Mouse (Mus musculus) ES-E14 (cell line): Measurements from ENCODE around the gene Il18. TPM values are rescaled to one million over a fixed set of nuclear protein-coding genes. Genes with fewer than 3 reads are reported as not detected.

Experiments
- DNase-seq: peaks from one replicate; pipeline ENCODE4 v3.0.0-alpha.2; 2013; ENCODE audit warnings: low read depth, low spot score
- H3K27ac ChIP-seq: 2 replicates; pipeline ENCODE4 v1.5.1; 2012; ENCODE audit warnings: low read depth, mild to moderate bottlenecking, low read length, moderate library complexity, mixed read lengths; ENCODE audit not compliant: poor library complexity, insufficient read depth, severe bottlenecking
- H3K36me3 ChIP-seq: 2 replicates; pipeline ENCODE4 v1.6.1; 2012; ENCODE audit warnings: mild to moderate bottlenecking, low read length, moderate library complexity, mixed read lengths; ENCODE audit not compliant: control insufficient read depth, poor library complexity, insufficient read depth, severe bottlenecking
- H3K4me1 ChIP-seq, 2 experiments: fragments of 150-350 bp in 1 of 2; sonication (generic) in 1 of 2; 2 replicates each; pipeline ENCODE4 v1.6.1; 2012; ENCODE audit warnings: low read length in 2 of 2, mild to moderate bottlenecking in 1 of 2, mixed read lengths in 1 of 2; ENCODE audit not compliant: control insufficient read depth in 2 of 2, insufficient read depth in 2 of 2, poor library complexity in 1 of 2
- H3K4me3 ChIP-seq, 2 experiments: fragments of 150-350 bp in 1 of 2; sonication (generic) in 1 of 2; 2 replicates each; pipeline ENCODE4 v1.5.1; 2012; ENCODE audit warnings: low read length in 2 of 2, low read depth in 1 of 2, mild to moderate bottlenecking in 1 of 2, mixed read lengths in 1 of 2; ENCODE audit not compliant: insufficient read depth in 1 of 2, poor library complexity in 1 of 2, severe bottlenecking in 1 of 2
- H3K9ac ChIP-seq: 2 replicates; pipeline ENCODE4 v1.6.1; 2012; ENCODE audit warnings: low read depth, mild to moderate bottlenecking, low read length, mixed read lengths; ENCODE audit not compliant: poor library complexity, insufficient read depth, severe bottlenecking
- H3K9me3 ChIP-seq: fragments of 150-350 bp; sonication (generic); 2 replicates; pipeline ENCODE4 v1.6.1; 2012; ENCODE audit warnings: low read depth, mild to moderate bottlenecking, low read length; ENCODE audit not compliant: control insufficient read depth, insufficient read depth
- CHD2 ChIP-seq: IDR thresholded peaks from 2 replicates; pipeline ENCODE4 v1.6.1; 2014; ENCODE audit warnings: mild to moderate bottlenecking, low read depth, low read length, inconsistent platforms
- HCFC1 ChIP-seq: IDR thresholded peaks from 2 replicates; pipeline ENCODE4 v1.6.1; 2012; ENCODE audit warnings: low read length, inconsistent platforms, borderline replicate concordance; ENCODE audit not compliant: insufficient read depth
- MAFK ChIP-seq: IDR thresholded peaks from 2 replicates; pipeline ENCODE4 v1.6.1; 2014; ENCODE audit warnings: mild to moderate bottlenecking, low read depth, low read length, inconsistent platforms; ENCODE audit not compliant: insufficient read depth
- ZC3H11A ChIP-seq: IDR thresholded peaks from 2 replicates; pipeline ENCODE4 v1.6.1; 2012; ENCODE audit warnings: low read depth, mild to moderate bottlenecking, inconsistent platforms, low read length, borderline replicate concordance
- ZNF384 ChIP-seq: IDR thresholded peaks from 2 replicates; pipeline ENCODE4 v1.6.1; 2012; ENCODE audit warnings: low read depth, low read length, inconsistent platforms
- in situ Hi-C, 2 experiments: fragments of 600-800 bp; cut with MboI; formaldehyde crosslinking; loops; one replicate each; pipeline ENCODE4 v1.15.1; 2025; ENCODE audit warnings: low sequenced_read_pairs in 2 of 2, inconsistent platforms in 1 of 2; ENCODE audit not compliant: unreplicated experiment in 2 of 2
- total RNA-seq: library from RNA; depleted of rRNA; stranded (reverse); fragments of 300-350 nt; gene quantifications from 2 replicates; pipeline ENCODE4 v1.2.3, GENCODE M21; 2012

Gene Il18
- total RNA-seq, 1 experiment, result 0.49 TPM

GRCm38 (mm10) chr9:50533791-50534190, 20.8 kb upstream of the Il18 start:
- no peak for DNase-seq
- H3K9me3 ChIP-seq, result no peaks in the 10 kb centered on the region
- H3K27ac ChIP-seq, result no peak overlapping the region
- in situ Hi-C loops, result no loop called here
- H3K9ac ChIP-seq, result no peak overlapping the region
- no peaks in the 10 kb centered on the region for H3K4me1 ChIP-seq
- no peak overlapping the region for H3K4me3 ChIP-seq
- TF ChIP-seq MAFK (no peak), HCFC1 (no peak), ZNF384 (peak; percentile 80), CHD2 (no peak)
- no peaks in the 10 kb centered on the region for H3K36me3 ChIP-seq

GRCm38 (mm10) chr9:50535930-50536329, 18.7 kb upstream of the Il18 start:
- Histone ChIP-seq H3K36me3 (no peaks in the 10 kb centered on the region), H3K9ac (no peak overlapping the region), H3K4me3 (no peak overlapping the region), H3K27ac (no peak overlapping the region), H3K9me3 (no peaks in the 10 kb centered on the region), H3K4me1 (no peaks in the 10 kb centered on the region)
- in situ Hi-C loops, result no loop called here
- no peak for DNase-seq
- no peak for TF ChIP-seq MAFK
- TF ChIP-seq ZC3H11A, result no peak
- TF ChIP-seq CHD2, result no peak
- no peak for TF ChIP-seq HCFC1
- no peak for TF ChIP-seq ZNF384

GRCm38 (mm10) chr9:50536603-50537135, 18.0 kb upstream of the Il18 start:
- no peaks in the 10 kb centered on the region for H3K4me1 ChIP-seq
- TF ChIP-seq MAFK, result no peak
- no peak for TF ChIP-seq ZNF384
- no peak for TF ChIP-seq CHD2

GRCm38 (mm10) chr9:50537295-50537694, 17.3 kb upstream of the Il18 start:
- Histone ChIP-seq H3K36me3 (no peaks in the 10 kb centered on the region), H3K9me3 (no peaks in the 10 kb centered on the region), H3K9ac (no peak overlapping the region), H3K27ac (no peak overlapping the region), H3K4me3 (no peak overlapping the region), H3K4me1 (no peaks in the 10 kb centered on the region)
- TF ChIP-seq ZNF384 (no peak), ZC3H11A (no peak), HCFC1 (no peak), CHD2 (no peak), MAFK (no peak)
- no peak for DNase-seq
- in situ Hi-C loops, result no loop called here

More at GRCm38 (mm10) chr9:50536603-50537135, 18.0 kb upstream of the Il18 start:
- in situ Hi-C loops, result no loop called here
- Histone ChIP-seq H3K9ac (no peak overlapping the region), H3K36me3 (no peaks in the 10 kb centered on the region), H3K9me3 (no peaks in the 10 kb centered on the region), H3K4me3 (no peak overlapping the region), H3K27ac (no peak overlapping the region)
- DNase-seq, result no peak

- no peak overlapping the region for H3K27ac ChIP-seq
- TF ChIP-seq HCFC1 (no peak), MAFK (no peak), ZC3H11A (no peak), ZNF384 (no peak), CHD2 (no peak)
- no peak overlapping the region for H3K9ac ChIP-seq
- H3K4me3 ChIP-seq, result no peak overlapping the region
- H3K9me3 ChIP-seq, result no peaks in the 10 kb centered on the region
- DNase-seq, result no peak
- no peaks in the 10 kb centered on the region for H3K4me1 ChIP-seq
- in situ Hi-C loops, result no loop called here
- H3K36me3 ChIP-seq, result no peaks in the 10 kb centered on the region
Measured at GRCm38 (mm10) chr9:50540170-50540569, 14.5 kb upstream of the Il18 start.
